Mouse (Mus musculus) kidney, embryonic 14.5 days (tissue): ENCODE measurements around the gene St13. TPM values are rescaled to one million over a fixed set of nuclear protein-coding genes. Genes with fewer than 3 reads are reported as not detected.
"Not testable (repeated sequence)": the region's sequence is repeated elsewhere in the genome, so short reads cannot be mapped to it uniquely, and the experiment has no call there.

Source experiments
- ATAC-seq: fragments of 200-750 bp; cut with Nextera tagmentation; 2 replicates; pipeline ENCODE4 v1.8.0; 2017; ENCODE audit warnings: moderate number of reproducible peaks, mild to moderate bottlenecking, moderate TSS enrichment, moderate library complexity; ENCODE audit not compliant: low FRiP score, low TSS enrichment
- H3K27ac ChIP-seq: fragments of 300-500 bp; sonication (generic); 2 replicates; pipeline ENCODE4 v1.5.1; 2014; ENCODE audit warnings: low read depth, mild to moderate bottlenecking, low read length, moderate library complexity, mixed read lengths
- H3K27me3 ChIP-seq: fragments of 300-500 bp; sonication (generic); 2 replicates; pipeline ENCODE4 v1.6.1; 2014; ENCODE audit warnings: mild to moderate bottlenecking, low read length; ENCODE audit not compliant: control insufficient read depth, insufficient read depth
- H3K36me3 ChIP-seq: fragments of 300-500 bp; sonication (generic); 2 replicates; pipeline ENCODE4 v1.6.1; 2014; ENCODE audit warnings: low read length, mixed read lengths; ENCODE audit not compliant: control insufficient read depth, insufficient read depth
- H3K4me1 ChIP-seq: fragments of 300-500 bp; sonication (generic); 2 replicates; pipeline ENCODE4 v1.6.1; 2014; ENCODE audit warnings: low read length, mixed read lengths; ENCODE audit not compliant: control insufficient read depth, insufficient read depth
- H3K4me2 ChIP-seq: fragments of 300-500 bp; sonication (generic); replicated peaks from 2 replicates; pipeline ENCODE4 v1.6.1; 2014; ENCODE audit warnings: low read depth, mild to moderate bottlenecking, low read length
- H3K4me3 ChIP-seq: fragments of 300-500 bp; sonication (generic); 2 replicates; pipeline ENCODE4 v1.5.1; 2014; ENCODE audit warnings: mild to moderate bottlenecking, low read length
- H3K9ac ChIP-seq: fragments of 300-500 bp; sonication (generic); 2 replicates; pipeline ENCODE4 v1.6.1; 2014; ENCODE audit warnings: low read depth, mild to moderate bottlenecking, low read length, moderate library complexity
- H3K9me3 ChIP-seq: fragments of 300-500 bp; sonication (generic); 2 replicates; pipeline ENCODE4 v1.6.1; 2016; ENCODE audit warnings: low read length; ENCODE audit not compliant: control insufficient read depth
- WGBS: fragments of 180-500 bp; shearing (Covaris S2); extraction: QIAGEN DNeasy Blood & Tissue Kit; methylation state at CpG from one replicate; pipeline ENCODE4 v1.1.7; 2014; 5-methylcytosine and 5-hydroxymethylcytosine counted together
- polyA plus RNA-seq: library from polyadenylated mRNA; unstranded; fragments of >200 nt; fragmentation: Nextera tagmentation; extraction: Ambion mirVana; gene quantifications from 2 replicates; pipeline ENCODE4 v1.2.1, GENCODE M21; 2014

The St13 gene
- polyA plus RNA-seq, 1 experiment from 2014 or later, result 171 TPM

DNA sequence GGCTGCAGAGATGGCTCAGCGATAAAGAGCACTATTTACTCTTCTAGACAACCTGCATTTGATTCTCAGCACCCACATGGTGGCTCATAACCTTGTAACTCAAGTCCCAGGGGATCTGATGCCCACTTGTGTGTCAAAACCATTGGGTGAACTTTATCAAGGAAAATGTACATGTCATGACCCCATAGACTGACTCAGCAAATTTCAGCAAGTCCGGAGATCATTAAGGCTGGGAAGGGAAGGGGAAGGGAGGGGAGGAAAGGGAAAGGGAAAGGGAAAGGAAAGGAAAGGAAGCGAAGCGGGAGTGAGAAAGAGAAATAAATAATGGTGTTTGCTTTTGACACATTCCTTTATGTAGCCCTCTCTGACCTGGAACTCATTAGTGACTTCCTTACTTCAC, 18.2 kb upstream of the St13 start:
- Histone ChIP-seq H3K4me3 (no peak overlapping the region), H3K27ac (no peak overlapping the region), H3K4me2 (no peak overlapping the region), H3K36me3 (no peaks in the 10 kb centered on the region; the same call in 1 of the 2 replicates), H3K9me3 (no peaks in the 10 kb centered on the region), H3K9ac (no peak overlapping the region), H3K4me1 (0 out of 2 replicates have a peak, but pooled peaks cover 3% of the 10 kb centered on the region), H3K27me3 (no peaks in the 10 kb centered on the region)
- no peak for ATAC-seq
- 88% methylated on average over 4 of the region's 4 CpGs for WGBS

DNA sequence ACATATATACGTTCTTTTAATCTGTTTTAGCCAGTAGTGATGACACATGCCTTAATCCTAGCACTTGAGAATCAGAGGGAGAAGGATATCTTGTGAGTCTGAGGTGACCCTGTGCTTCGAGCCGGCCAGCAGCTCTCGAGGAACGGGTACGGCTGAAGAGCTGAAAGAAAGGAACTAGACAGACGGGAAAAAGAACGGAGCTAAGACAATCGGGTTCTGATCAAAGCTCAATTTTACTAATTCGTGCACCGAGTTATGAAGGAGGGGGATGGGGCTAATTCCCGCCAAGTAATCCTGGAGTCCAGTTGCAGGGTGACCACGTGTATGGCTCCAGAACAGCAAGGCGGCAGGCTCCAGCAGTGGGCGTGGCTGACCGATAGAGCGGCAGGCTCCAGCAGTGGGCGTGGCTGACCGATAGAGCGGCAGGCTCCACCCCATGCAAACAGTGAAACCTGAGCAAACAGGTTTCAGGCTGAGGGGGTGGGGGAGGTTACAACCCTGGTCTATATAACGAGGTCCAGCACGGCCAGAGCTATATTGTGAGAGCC, 17.0 kb upstream of the St13 start:
- ATAC-seq, result peak; percentile 95
- not testable (repeated sequence) for H3K9me3 ChIP-seq, H3K36me3 ChIP-seq, H3K27ac ChIP-seq, H3K27me3 ChIP-seq, H3K4me1 ChIP-seq
- Histone ChIP-seq H3K4me2 (peak overlapping the region; percentile 43), H3K4me3 (peak overlapping the region; percentile 20; the same call in 1 of the 2 replicates), H3K9ac (peak overlapping the region; percentile 32; the same call in 1 of the 2 replicates)
- WGBS, result 9% methylated on average over 22 of the region's 22 CpGs

DNA sequence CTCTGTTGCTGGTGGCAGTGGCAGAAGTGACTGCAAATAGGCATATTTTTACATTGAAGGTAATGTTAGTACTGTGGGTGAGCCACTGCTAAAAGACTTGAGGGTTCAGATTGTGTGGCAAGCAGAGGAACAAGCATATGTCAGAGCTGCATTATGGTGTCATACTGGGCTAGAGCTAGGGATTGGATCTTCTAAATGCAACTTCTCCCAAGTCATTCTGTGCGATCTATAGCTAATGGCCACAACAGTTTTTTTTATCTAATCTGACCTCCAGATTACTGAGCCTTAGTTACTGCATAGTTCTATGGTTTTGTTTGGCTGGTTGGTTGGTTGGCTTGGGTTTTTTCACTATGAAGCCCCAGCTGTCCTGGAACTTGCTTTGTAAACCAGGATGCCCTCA, 8.3 kb upstream of the St13 start, which contains the start of gene Dnajb7:
Gene Dnajb7 (minus strand): TSS at position 101 of the 400 bp plus-strand sequence.
- H3K9me3 ChIP-seq, result no peaks in the 10 kb centered on the region
- no peak for ATAC-seq
- WGBS, result 100% methylated on average over 1 of the region's 1 CpGs

DNA sequence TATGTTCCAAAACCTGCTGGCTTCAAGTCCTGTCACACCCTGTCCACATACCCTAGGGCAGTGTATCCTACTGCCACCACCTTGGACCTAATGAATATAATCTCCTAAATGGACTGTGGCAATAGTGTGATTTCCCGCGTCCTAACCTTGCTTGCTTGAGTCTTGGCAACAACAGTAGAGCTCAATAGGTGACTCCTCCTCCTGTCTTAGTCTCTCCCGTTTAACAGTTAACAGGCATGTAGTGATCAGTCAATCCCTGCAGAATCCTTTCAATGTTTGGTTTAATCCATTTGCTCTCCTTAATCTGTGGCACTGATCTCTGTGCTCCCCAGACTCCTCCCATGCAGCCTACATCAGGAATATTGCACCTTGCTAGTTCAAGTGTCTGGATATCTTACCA, 5.1 kb upstream of the St13 start:
- no peak overlapping the region for H3K4me3 ChIP-seq
- no peak overlapping the region for H3K4me2 ChIP-seq
- no peaks in the 10 kb centered on the region for H3K9me3 ChIP-seq
- peaks cover 9% of the 10 kb centered on the region for H3K4me1 ChIP-seq
- 93% methylated on average over 3 of the region's 3 CpGs for WGBS
- H3K9ac ChIP-seq, result no peak overlapping the region
- ATAC-seq, result no peak
- H3K27me3 ChIP-seq, result no peaks in the 10 kb centered on the region
- H3K27ac ChIP-seq, result no peak overlapping the region
- no peaks in the 10 kb centered on the region; the same call in 1 of the 2 replicates for H3K36me3 ChIP-seq

More for the DNA sequence above, 8.3 kb upstream of the St13 start, which contains the start of gene Dnajb7:
- H3K27me3 ChIP-seq, result no peaks in the 10 kb centered on the region
- H3K4me3 ChIP-seq, result no peak within 1 kb of the TSS
- H3K27ac ChIP-seq, result no peak within 1 kb of the TSS
- no peaks in the 10 kb centered on the region for H3K36me3 ChIP-seq
- no peaks in the 10 kb centered on the region for H3K4me1 ChIP-seq
- no peak within 1 kb of the TSS for H3K4me2 ChIP-seq
- H3K9ac ChIP-seq, result no peak within 1 kb of the TSS

DNA sequence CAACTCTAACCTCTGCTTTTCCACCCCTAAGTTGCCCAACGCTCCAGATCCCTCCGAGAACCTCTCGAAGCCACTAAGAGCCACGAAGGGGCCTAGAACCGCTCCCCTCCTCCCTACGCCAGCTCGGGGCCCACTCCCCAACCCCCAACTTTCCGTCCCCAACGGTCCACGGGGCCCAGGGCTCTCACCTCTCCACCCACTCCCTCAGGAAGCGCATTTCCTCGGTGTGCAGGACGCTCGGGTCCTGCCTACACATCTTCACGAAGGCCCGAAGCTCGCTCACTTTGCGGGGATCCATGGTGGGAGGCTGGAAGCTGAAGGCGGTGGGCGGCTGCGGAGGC, 610 bp downstream of the St13 start:
- Histone ChIP-seq H3K27ac (peak overlapping the region; percentile 92), H3K36me3 (no peaks in the 10 kb centered on the region; the same call in 1 of the 2 replicates), H3K9ac (peak overlapping the region; percentile 89), H3K9me3 (no peaks in the 10 kb centered on the region), H3K27me3 (no peaks in the 10 kb centered on the region), H3K4me1 (peaks cover 14% of the 10 kb centered on the region), H3K4me3 (peak overlapping the region; percentile 73), H3K4me2 (peak overlapping the region; percentile 73)
- under 1% methylated on average over 21 of the region's 21 CpGs for WGBS
- no peak; the same call in 1 of the 2 replicates for ATAC-seq

DNA sequence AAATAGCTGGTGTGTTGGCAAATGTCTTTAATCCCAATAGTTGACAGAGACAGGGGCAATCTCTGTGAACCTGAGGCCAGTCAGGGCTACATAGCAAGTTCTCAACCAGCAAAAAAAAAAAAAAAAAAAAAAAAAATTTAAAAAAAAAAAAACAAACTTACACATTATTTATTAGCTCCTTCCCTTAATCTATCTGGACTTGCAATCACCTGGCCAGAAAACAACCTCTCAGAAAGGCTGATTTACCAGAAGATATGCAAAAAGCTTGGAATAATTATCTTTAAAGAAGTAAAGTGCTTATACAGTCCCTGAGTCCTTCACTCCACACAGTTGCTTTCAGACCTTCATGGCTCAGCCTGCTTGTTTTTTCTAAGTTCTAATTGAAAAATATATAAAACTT, 1.7 kb downstream of the St13 start:
- H3K4me1 ChIP-seq, result peaks cover 14% of the 10 kb centered on the region
- no peaks in the 10 kb centered on the region; the same call in 1 of the 2 replicates for H3K36me3 ChIP-seq
- peak overlapping the region; percentile 89 for H3K9ac ChIP-seq
- ATAC-seq, result no peak
- peak overlapping the region; percentile 73 for H3K4me2 ChIP-seq
- H3K27ac ChIP-seq, result no peak overlapping the region
- H3K9me3 ChIP-seq, result no peaks in the 10 kb centered on the region
- no peaks in the 10 kb centered on the region for H3K27me3 ChIP-seq
- peak overlapping the region; percentile 73 for H3K4me3 ChIP-seq

DNA sequence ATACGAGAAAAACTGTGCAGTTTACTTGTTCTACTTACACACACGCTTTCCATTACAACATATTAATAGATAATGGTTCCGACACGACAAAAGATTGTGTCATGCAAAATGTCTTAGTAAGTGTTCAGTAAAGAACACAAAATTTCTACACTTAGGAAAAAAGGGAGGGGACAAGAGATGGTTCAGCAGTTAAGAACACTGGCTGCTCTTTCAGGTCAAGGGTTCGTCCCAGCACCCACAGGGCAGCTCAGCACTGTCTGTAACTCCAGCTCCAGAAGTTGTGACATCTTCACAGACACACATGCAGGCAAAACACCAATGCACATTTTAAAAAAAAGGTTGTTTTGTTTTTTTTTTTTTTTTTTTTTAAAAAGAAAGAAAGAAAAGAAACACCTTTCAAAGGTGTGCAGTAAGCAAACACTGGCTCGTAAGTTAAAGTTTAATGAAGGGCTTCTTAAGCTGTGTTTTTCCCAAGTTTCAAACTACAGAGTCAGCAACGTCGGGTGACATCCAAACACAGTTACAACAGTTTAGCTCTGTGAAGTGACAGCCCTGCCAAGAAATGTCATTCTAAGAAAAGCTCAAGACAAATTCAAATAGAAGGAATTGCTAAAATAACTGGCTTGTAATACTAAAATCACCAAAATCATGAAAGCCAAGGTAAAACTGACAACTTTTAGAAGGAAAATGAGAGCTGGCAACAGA, 5.5 kb downstream of the St13 start:
- peaks cover 29% of the 10 kb centered on the region for H3K36me3 ChIP-seq
- no peaks in the 10 kb centered on the region for H3K9me3 ChIP-seq
- no peak overlapping the region for H3K4me3 ChIP-seq
- H3K27me3 ChIP-seq, result no peaks in the 10 kb centered on the region
- 86% methylated on average over 8 of the region's 8 CpGs for WGBS
- H3K27ac ChIP-seq, result no peak overlapping the region
- H3K4me2 ChIP-seq, result no peak overlapping the region
- no peak for ATAC-seq
- H3K9ac ChIP-seq, result no peak overlapping the region
- H3K4me1 ChIP-seq, result peaks cover 6% of the 10 kb centered on the region; the same call in 1 of the 2 replicates

DNA sequence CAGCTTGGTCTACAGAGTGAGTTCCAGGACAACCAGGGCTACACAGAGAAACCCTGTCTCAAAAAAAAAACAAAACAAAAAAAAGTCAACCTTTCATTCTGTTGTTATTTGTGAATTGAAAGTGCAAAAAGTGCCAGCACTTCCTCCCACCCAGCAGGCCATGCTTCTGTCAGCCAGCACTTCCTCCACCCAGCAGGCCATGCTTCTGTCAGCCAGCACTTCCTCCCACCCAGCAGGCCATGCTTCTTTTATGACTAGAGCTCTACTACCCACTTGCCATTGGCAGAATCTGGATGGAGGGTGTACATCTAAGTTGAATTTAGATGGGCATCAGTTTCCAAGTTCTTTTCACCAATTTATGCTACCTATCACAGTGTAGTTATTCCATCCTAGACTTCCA, 6.9 kb downstream of the St13 start:
- no peaks in the 10 kb centered on the region for H3K27me3 ChIP-seq
- no peak overlapping the region for H3K27ac ChIP-seq
- H3K9ac ChIP-seq, result no peak overlapping the region
- no peaks in the 10 kb centered on the region for H3K9me3 ChIP-seq
- H3K4me2 ChIP-seq, result no peak overlapping the region
- peaks cover 3% of the 10 kb centered on the region; the same call in 1 of the 2 replicates for H3K4me1 ChIP-seq
- peaks cover 42% of the 10 kb centered on the region for H3K36me3 ChIP-seq
- ATAC-seq, result no peak
- H3K4me3 ChIP-seq, result no peak overlapping the region

DNA sequence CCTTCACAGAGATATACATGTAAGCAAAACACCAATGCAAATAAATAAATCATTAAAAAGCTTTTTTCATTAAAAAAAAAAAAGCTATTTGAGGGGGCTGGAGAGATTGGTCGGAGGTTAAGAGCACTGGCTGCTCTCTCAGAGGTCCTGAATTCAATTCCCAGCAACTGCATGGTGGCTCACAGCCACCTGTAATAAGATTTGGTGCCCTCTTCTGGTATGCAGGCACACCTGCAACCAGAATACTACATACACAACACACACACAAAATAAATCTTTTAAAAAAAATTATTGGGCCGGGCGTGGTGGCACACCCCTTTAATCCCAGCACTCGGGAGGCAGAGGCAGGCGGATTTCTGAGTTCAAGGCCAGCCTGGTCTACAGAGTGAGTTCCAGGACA, 13.6 kb downstream of the St13 start:
- Histone ChIP-seq H3K9ac (no peak overlapping the region), H3K36me3 (peaks cover 89% of the 10 kb centered on the region)
- ATAC-seq, result no peak

More for the DNA sequence above, 13.6 kb downstream of the St13 start:
- Histone ChIP-seq H3K27ac (no peak overlapping the region), H3K4me2 (no peak overlapping the region), H3K9me3 (no peaks in the 10 kb centered on the region), H3K4me3 (no peak overlapping the region), H3K27me3 (no peaks in the 10 kb centered on the region), H3K4me1 (no peaks in the 10 kb centered on the region)
- WGBS, result 99% methylated on average over 5 of the region's 5 CpGs
